Mouse (Mus musculus): ENCODE results near the gene Tnfrsf11a. TPM values are rescaled to one million over a fixed set of nuclear protein-coding genes. Genes with fewer than 3 reads are reported as not detected.
A peak's percentile ranks its signal among the peaks of the same experiment; 100 is the strongest.
"Not testable (repeated sequence)": the region's sequence is repeated elsewhere in the genome, so short reads cannot be mapped to it uniquely, and the experiment has no call there.

Gene Tnfrsf11a
- polyA plus RNA-seq, 1 experiment from 2014 or later, result 2.8 TPM

DNA sequence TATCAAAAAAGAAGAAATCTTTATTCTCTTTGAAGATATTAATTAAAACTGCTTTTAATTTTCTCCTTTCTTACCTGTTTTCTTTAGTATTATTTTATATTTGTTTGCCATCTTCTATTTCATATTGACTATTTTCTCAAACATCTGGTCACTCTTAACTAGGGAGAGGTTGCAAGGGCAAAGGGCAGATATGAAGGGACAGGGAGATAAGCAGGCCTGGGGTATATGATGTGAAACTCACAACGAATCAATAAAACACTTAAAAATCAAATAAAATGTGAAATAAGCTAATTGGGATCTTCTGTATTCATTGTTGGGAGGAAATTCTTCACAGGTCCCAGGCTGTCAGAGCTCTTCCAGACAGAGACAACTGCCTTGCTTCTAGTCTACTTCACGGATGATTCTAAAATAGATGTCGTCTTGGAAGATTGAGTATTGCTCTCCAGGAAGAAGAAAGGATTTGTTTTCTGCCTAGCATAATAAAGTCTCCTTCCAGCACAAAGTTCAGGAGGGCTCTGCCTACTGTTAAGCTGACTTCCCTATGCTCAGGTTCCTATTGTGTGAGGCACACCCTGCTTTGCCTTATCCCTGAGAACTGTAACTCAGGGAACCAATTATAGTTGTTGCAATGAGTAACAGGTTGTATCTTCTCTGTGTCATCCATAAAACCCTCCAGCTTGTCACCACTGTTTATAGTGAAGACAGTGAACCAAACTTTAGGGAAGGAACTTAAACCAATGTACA lies 20.9 kb upstream of the Tnfrsf11a start:
- Histone ChIP-seq H3K36me3 (no peaks in the 10 kb centered on the region), H3K4me1 (no peaks in the 10 kb centered on the region), H3K9me3 (peaks cover 3% of the 10 kb centered on the region; the same call in 1 of the 2 replicates), H3K27ac (no peak overlapping the region), H3K4me2 (no peak overlapping the region), H3K4me3 (no peak overlapping the region), H3K27me3 (no peaks in the 10 kb centered on the region), H3K9ac (no peak overlapping the region)
- ATAC-seq (ENCODE audit: borderline replicate concordance, extremely low read depth, low FRiP score, low TSS enrichment), result no peak
- 68% methylated on average over 3 of the region's 3 CpGs for WGBS

DNA sequence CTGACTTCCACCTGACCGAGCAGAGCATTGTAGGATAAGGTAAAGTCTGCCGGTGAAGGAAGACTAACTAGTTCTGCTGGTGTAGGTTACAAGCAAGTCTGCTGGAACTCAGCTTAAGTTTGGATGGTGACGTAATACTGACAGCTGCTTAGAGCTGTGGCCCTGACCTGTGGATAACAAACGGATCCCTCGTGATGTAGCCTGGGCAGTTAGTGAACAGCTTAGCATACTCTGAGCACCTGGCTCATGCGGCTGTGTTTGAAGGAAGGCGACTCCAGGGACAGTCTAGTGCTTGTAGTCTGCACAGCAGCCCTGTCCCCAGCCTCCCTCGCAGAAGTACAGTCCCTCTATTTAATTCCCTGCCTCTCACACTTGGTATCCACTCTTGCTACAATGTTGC lies 14.9 kb upstream of the Tnfrsf11a start:
- 67% methylated on average over 8 of the region's 8 CpGs for WGBS

DNA sequence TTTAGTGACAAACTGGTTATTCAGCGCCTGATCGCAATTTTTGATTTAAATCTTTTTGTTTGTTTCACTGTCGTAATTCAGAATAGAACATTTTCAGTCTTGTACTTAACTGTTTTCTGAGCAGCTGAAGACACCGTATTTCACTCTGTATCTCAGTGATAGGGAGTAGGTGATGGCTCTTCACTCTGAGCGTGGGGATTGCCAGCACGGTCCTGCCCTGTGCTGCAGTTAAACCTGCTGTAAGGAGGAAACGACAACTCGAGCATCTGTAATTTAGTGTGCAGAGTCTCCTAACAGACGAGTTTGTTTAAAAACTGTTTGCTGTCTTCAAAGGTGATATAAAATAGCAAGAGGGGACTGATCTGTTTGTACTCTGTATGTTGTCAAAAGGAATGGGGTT lies 14.4 kb upstream of the Tnfrsf11a start:
- H3K4me3 ChIP-seq; ATAC-seq (ENCODE audit: borderline replicate concordance, extremely low read depth, low FRiP score, low TSS enrichment); H3K9ac ChIP-seq; H3K4me2 ChIP-seq; H3K27me3 ChIP-seq; H3K27ac ChIP-seq; H3K9me3 ChIP-seq; H3K4me1 ChIP-seq; H3K36me3 ChIP-seq: not testable (repeated sequence)
- 75% methylated on average over 9 of the region's 9 CpGs for WGBS

More for the DNA sequence above, 14.9 kb upstream of the Tnfrsf11a start:
- Histone ChIP-seq H3K27me3 (no peaks in the 10 kb centered on the region), H3K4me1 (no peaks in the 10 kb centered on the region), H3K27ac (no peak overlapping the region), H3K36me3 (no peaks in the 10 kb centered on the region), H3K4me3 (no peak overlapping the region), H3K9me3 (peaks cover 3% of the 10 kb centered on the region; the same call in 1 of the 2 replicates), H3K4me2 (no peak overlapping the region), H3K9ac (no peak overlapping the region)
- no peak for ATAC-seq (ENCODE audit: borderline replicate concordance, extremely low read depth, low FRiP score, low TSS enrichment)

GRCm38 (mm10) chr1:105768397-105768796 lies 12.1 kb upstream of the Tnfrsf11a start:
- Histone ChIP-seq H3K4me1 (no peaks in the 10 kb centered on the region), H3K27me3 (no peaks in the 10 kb centered on the region), H3K4me3 (no peak overlapping the region), H3K9me3 (no peaks in the 10 kb centered on the region; the same call in 1 of the 2 replicates), H3K9ac (no peak overlapping the region), H3K36me3 (no peaks in the 10 kb centered on the region), H3K27ac (no peak overlapping the region), H3K4me2 (no peak overlapping the region)
- WGBS, result 76% methylated on average over 2 of the region's 2 CpGs
- ATAC-seq (ENCODE audit: borderline replicate concordance, extremely low read depth, low FRiP score, low TSS enrichment), result no peak

GRCm38 (mm10) chr1:105770685-105771084 lies 9.8 kb upstream of the Tnfrsf11a start:
- H3K9ac ChIP-seq, result no peak overlapping the region
- H3K4me1 ChIP-seq, result no peaks in the 10 kb centered on the region
- H3K4me2 ChIP-seq, result no peak overlapping the region
- WGBS, result 54% methylated on average over 2 of the region's 2 CpGs
- no peak for ATAC-seq (ENCODE audit: borderline replicate concordance, extremely low read depth, low FRiP score, low TSS enrichment)
- H3K36me3 ChIP-seq, result no peaks in the 10 kb centered on the region
- no peaks in the 10 kb centered on the region for H3K9me3 ChIP-seq
- H3K4me3 ChIP-seq, result no peak overlapping the region
- H3K27me3 ChIP-seq, result no peaks in the 10 kb centered on the region
- H3K27ac ChIP-seq, result no peak overlapping the region

DNA sequence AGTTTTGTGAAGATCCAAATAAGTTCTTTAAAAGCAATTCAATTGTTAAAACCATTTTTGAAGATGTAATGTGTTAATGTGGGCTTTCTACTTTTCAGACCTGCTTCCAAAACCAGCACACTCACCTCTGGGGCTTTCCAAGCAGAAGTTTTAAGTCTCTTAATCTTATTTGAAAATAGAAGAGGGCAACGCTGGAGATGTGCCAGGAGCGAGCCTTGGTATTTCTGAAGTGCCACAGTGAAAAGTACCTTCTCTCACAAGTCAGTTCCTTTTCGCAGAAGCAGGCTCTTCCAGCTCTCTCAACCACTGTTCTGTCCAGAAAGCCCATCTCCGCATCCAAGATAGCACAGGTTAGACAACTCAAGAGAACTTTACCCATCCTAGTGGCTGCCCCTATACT lies 4.1 kb upstream of the Tnfrsf11a start:
- H3K27me3 ChIP-seq, result peaks cover 16% of the 10 kb centered on the region
- WGBS, result 55% methylated on average over 4 of the region's 4 CpGs
- H3K4me1 ChIP-seq, result peaks cover 6% of the 10 kb centered on the region
- H3K36me3 ChIP-seq, result no peaks in the 10 kb centered on the region
- no peak overlapping the region for H3K9ac ChIP-seq
- no peak overlapping the region for H3K4me2 ChIP-seq
- H3K4me3 ChIP-seq, result no peak overlapping the region
- no peak for ATAC-seq (ENCODE audit: borderline replicate concordance, extremely low read depth, low FRiP score, low TSS enrichment)
- no peak overlapping the region for H3K27ac ChIP-seq
- H3K9me3 ChIP-seq, result no peaks in the 10 kb centered on the region

- H3K9me3 ChIP-seq, result no peaks in the 10 kb centered on the region
- no peak for ATAC-seq (ENCODE audit: borderline replicate concordance, extremely low read depth, low FRiP score, low TSS enrichment)
- WGBS, result 27% methylated on average over 12 of the region's 12 CpGs
- H3K4me1 ChIP-seq, result peaks cover 18% of the 10 kb centered on the region
- H3K9ac ChIP-seq, result 0 out of 2 replicates have a peak overlapping the region, but pooled peaks have one; percentile 39
- peaks cover 18% of the 10 kb centered on the region for H3K27me3 ChIP-seq
- no peaks in the 10 kb centered on the region for H3K36me3 ChIP-seq
- H3K4me3 ChIP-seq, result peak overlapping the region; percentile 55
- H3K4me2 ChIP-seq, result peak overlapping the region; percentile 92
- no peak overlapping the region for H3K27ac ChIP-seq
Observed at GRCm38 (mm10) chr1:105780079-105780456, 450 bp upstream of the Tnfrsf11a start.

GRCm38 (mm10) chr1:105781391-105782146 lies 1.1 kb downstream of the Tnfrsf11a start:
- no peak overlapping the region for H3K9ac ChIP-seq
- WGBS, result 40% methylated on average over 12 of the region's 12 CpGs
- H3K27me3 ChIP-seq, result peaks cover 18% of the 10 kb centered on the region

GRCm38 (mm10) chr1:105784257-105785016 lies 3.9 kb downstream of the Tnfrsf11a start:
- Histone ChIP-seq H3K4me1 (peaks cover 42% of the 10 kb centered on the region), H3K9ac (no peak overlapping the region), H3K27ac (peak overlapping the region; percentile 65), H3K4me2 (peak overlapping the region; percentile 18; the same call in 1 of the 2 replicates), H3K36me3 (no peaks in the 10 kb centered on the region), H3K27me3 (peaks cover 18% of the 10 kb centered on the region), H3K4me3 (no peak overlapping the region), H3K9me3 (no peaks in the 10 kb centered on the region)
- 54% methylated on average over 5 of the region's 5 CpGs for WGBS
- ATAC-seq (ENCODE audit: borderline replicate concordance, extremely low read depth, low FRiP score, low TSS enrichment), result no peak

More at GRCm38 (mm10) chr1:105781391-105782146, 1.1 kb downstream of the Tnfrsf11a start:
- ATAC-seq (ENCODE audit: borderline replicate concordance, extremely low read depth, low FRiP score, low TSS enrichment), result no peak
- Histone ChIP-seq H3K4me1 (peaks cover 33% of the 10 kb centered on the region), H3K36me3 (no peaks in the 10 kb centered on the region), H3K4me2 (peak overlapping the region; percentile 92), H3K4me3 (peak overlapping the region; percentile 55), H3K9me3 (no peaks in the 10 kb centered on the region), H3K27ac (no peak overlapping the region)

GRCm38 (mm10) chr1:105785146-105785545 lies 4.6 kb downstream of the Tnfrsf11a start:
- Histone ChIP-seq H3K27me3 (peaks cover 13% of the 10 kb centered on the region), H3K27ac (peak overlapping the region; percentile 65), H3K9ac (no peak overlapping the region), H3K4me3 (no peak overlapping the region), H3K36me3 (no peaks in the 10 kb centered on the region), H3K4me1 (peaks cover 40% of the 10 kb centered on the region), H3K4me2 (peak overlapping the region; percentile 18; the same call in 1 of the 2 replicates), H3K9me3 (no peaks in the 10 kb centered on the region)
- no peak for ATAC-seq (ENCODE audit: borderline replicate concordance, extremely low read depth, low FRiP score, low TSS enrichment)
- 39% methylated on average over 4 of the region's 4 CpGs for WGBS

DNA sequence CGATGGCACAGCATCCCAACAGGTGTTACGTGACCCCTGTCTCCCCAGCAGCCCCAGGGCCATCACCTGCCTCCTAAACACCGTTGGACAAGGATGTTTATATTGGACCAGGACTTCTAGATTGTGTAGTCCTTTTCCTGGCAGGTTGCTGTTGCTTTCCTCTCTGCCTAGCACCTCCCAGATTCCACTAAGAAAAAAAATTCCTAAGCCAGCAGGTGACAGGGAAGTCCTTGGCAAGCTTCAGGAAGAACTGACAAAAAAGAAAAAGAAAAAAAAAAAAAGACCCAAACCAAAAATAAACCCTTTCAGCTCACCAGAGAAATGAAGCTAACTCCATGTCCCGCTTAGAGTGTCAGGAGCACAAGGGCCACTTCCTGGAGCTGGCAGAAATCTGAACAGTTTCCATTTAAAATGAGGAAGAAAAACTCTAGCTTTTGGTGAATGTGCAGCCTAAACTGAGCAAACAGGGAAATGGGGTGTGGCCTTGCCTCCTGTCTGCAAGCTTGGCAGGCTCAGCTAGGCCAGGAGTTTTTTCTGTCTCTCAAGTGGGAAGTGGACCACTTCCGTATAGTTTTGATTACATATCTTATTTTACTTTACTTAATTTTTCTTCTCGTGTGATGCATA lies 6.3 kb downstream of the Tnfrsf11a start:
- WGBS, result 38% methylated on average over 6 of the region's 6 CpGs
- peak overlapping the region; percentile 67 for H3K27ac ChIP-seq
- no peak overlapping the region for H3K4me2 ChIP-seq
- no peaks in the 10 kb centered on the region for H3K36me3 ChIP-seq
- no peak overlapping the region for H3K4me3 ChIP-seq
- no peaks in the 10 kb centered on the region for H3K27me3 ChIP-seq
- no peaks in the 10 kb centered on the region for H3K9me3 ChIP-seq
- no peak overlapping the region for H3K9ac ChIP-seq
- no peak for ATAC-seq (ENCODE audit: borderline replicate concordance, extremely low read depth, low FRiP score, low TSS enrichment)
- peaks cover 35% of the 10 kb centered on the region for H3K4me1 ChIP-seq

Data from lung, embryonic 15.5 days (tissue).